Mouse (Mus musculus) hindbrain, embryonic 15.5 days (tissue): ENCODE data around the gene Ryr3. TPM values are rescaled to one million over a fixed set of nuclear protein-coding genes. Genes with fewer than 3 reads are reported as not detected.

ENCODE experiments used
- ATAC-seq: fragments of 200-750 bp; cut with Nextera tagmentation; 2 replicates; pipeline ENCODE4 v1.8.0; 2017; ENCODE audit warnings: low read depth, moderate number of reproducible peaks, moderate TSS enrichment; ENCODE audit not compliant: low FRiP score
- H3K27ac ChIP-seq: fragments of 300-500 bp; sonication (generic); replicated peaks from 2 replicates; pipeline ENCODE4 v1.5.1; 2015; ENCODE audit warnings: mild to moderate bottlenecking, inconsistent platforms
- H3K27me3 ChIP-seq: fragments of 300-500 bp; sonication (generic); 2 replicates; pipeline ENCODE4 v1.6.1; 2015; ENCODE audit warnings: control low read depth, inconsistent platforms
- H3K36me3 ChIP-seq: fragments of 300-500 bp; sonication (generic); 2 replicates; pipeline ENCODE4 v1.6.1; 2015; ENCODE audit warnings: control low read depth, inconsistent platforms
- H3K4me1 ChIP-seq: fragments of 300-500 bp; sonication (generic); replicated peaks from 2 replicates; pipeline ENCODE4 v1.6.1; 2015; ENCODE audit warnings: control low read depth, inconsistent platforms
- H3K4me2 ChIP-seq: fragments of 300-500 bp; sonication (generic); 2 replicates; pipeline ENCODE4 v1.6.1; 2015; ENCODE audit warnings: moderate library complexity, mild to moderate bottlenecking, inconsistent platforms
- H3K4me3 ChIP-seq: fragments of 300-500 bp; sonication (generic); 2 replicates; pipeline ENCODE4 v1.5.1; 2015; ENCODE audit warnings: mild to moderate bottlenecking, inconsistent platforms
- H3K9ac ChIP-seq: fragments of 300-500 bp; sonication (generic); 2 replicates; pipeline ENCODE4 v1.6.1; 2015; ENCODE audit warnings: inconsistent platforms
- H3K9me3 ChIP-seq: fragments of 300-500 bp; sonication (generic); 2 replicates; pipeline ENCODE4 v1.6.1; 2016; ENCODE audit warnings: control low read depth, inconsistent platforms
- WGBS: fragments of 180-500 bp; shearing (Covaris S2); methylation state at CpG from one replicate; pipeline ENCODE4 v1.1.7; 2015; 5-methylcytosine and 5-hydroxymethylcytosine counted together
- polyA plus RNA-seq: library from polyadenylated mRNA; unstranded; fragments of >200 nt; fragmentation: Nextera tagmentation; extraction: Ambion mirVana; gene quantifications from 2 replicates; pipeline ENCODE4 v1.2.1, GENCODE M21; 2015

Ryr3 gene
- polyA plus RNA-seq, 1 experiment from 2014 or later: 5.5 TPM

DNA sequence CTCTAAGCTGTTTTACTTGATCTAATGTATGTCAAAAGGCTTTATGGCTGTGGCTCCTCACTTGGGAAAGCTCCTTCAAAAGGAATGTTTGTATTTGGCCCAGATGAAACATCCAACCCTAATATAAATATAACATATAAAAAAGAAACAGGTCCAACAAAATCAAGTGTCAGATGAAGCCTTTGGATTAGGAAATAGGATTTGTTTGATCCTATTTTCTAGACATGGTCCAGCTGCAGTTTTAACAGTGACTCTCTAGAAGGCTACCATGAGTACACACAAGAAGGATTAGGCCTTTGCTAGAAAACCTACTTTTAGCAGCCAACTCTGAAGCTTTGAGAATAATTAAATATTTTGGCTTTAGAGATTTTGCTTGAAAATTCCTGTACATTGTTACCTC lies 38.8 kb downstream of the Ryr3 start:
- no peak for ATAC-seq
- H3K9me3 ChIP-seq: no peaks in the 10 kb centered on the region

DNA sequence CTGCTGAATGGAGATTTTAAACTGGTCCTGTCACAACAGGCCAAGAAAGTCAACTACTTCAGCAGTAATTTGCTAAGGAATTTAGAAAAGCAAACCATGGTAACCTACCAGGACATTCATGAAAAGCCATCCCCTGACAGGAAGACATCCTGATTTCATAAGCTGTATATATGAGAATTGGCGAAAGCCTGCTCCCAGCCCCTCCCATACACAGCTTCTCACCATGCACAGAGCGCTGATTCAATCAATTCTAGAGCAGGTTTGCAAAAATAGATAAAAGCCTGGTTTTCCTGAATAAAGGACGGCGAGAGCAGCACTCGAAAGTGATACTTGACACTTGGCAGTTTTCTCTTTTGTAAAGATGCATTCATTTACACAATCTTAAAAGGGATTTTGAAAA lies 40.6 kb downstream of the Ryr3 start:
- Histone ChIP-seq H3K9ac (no peak overlapping the region), H3K27ac (no peak overlapping the region), H3K4me1 (no peaks in the 10 kb centered on the region), H3K4me2 (no peak overlapping the region), H3K36me3 (no peaks in the 10 kb centered on the region), H3K9me3 (no peaks in the 10 kb centered on the region), H3K4me3 (no peak overlapping the region), H3K27me3 (no peaks in the 10 kb centered on the region)
- WGBS: 56% methylated on average over 5 of the region's 5 CpGs
- no peak for ATAC-seq

More for the DNA sequence above, 38.8 kb downstream of the Ryr3 start:
- H3K4me2 ChIP-seq: no peak overlapping the region
- no peaks in the 10 kb centered on the region for H3K36me3 ChIP-seq
- no peaks in the 10 kb centered on the region for H3K4me1 ChIP-seq
- H3K9ac ChIP-seq: no peak overlapping the region
- no peaks in the 10 kb centered on the region for H3K27me3 ChIP-seq
- no peak overlapping the region for H3K4me3 ChIP-seq
- no peak overlapping the region for H3K27ac ChIP-seq

DNA sequence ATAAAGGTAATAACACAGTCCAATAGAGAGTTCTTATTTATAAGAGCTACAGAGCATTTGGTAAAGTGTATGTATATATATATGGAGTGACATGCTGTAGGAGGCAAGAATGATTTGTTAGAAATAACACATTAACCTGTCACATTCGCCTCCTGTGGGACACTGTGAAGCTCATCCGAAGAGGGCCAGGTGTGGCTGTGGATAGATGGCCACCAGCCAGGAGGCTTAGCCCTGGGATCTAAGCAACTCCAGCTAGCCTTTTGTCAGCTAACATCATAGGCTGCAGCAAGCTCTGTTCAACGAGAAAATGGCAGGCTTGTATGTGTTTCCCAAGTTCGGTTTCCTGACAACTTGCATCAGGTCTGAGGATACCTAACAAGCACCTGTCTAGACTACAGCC lies 48.8 kb downstream of the Ryr3 start:
- no peaks in the 10 kb centered on the region for H3K4me1 ChIP-seq
- WGBS: 92% methylated on average over 4 of the region's 4 CpGs
- no peak overlapping the region for H3K4me3 ChIP-seq
- no peaks in the 10 kb centered on the region for H3K27me3 ChIP-seq
- H3K9me3 ChIP-seq: no peaks in the 10 kb centered on the region
- ATAC-seq: no peak
- H3K4me2 ChIP-seq: no peak overlapping the region
- H3K27ac ChIP-seq: no peak overlapping the region
- H3K9ac ChIP-seq: no peak overlapping the region
- H3K36me3 ChIP-seq: no peaks in the 10 kb centered on the region

DNA sequence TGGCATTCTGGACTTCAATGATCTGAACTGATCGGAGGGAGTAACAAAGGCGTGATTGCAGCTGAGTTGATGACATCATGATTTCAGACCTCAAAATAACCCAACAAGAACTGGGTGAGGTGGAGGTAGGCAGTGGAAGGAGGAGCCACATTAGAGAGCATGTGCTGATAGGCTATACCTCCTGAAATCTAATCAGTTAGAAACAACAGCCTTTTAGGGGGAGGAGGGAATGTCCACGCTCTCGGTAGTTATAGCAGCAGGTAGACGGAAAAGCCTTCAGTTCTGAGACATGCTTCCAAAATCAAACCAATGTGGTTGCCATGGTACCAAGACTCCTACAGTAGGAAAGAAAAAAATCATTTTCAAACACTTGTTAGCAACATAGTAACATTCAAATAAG lies 55.4 kb downstream of the Ryr3 start:
- no peaks in the 10 kb centered on the region for H3K4me1 ChIP-seq
- ATAC-seq: no peak
- no peaks in the 10 kb centered on the region for H3K27me3 ChIP-seq
- H3K36me3 ChIP-seq: no peaks in the 10 kb centered on the region
- no peak overlapping the region for H3K4me3 ChIP-seq
- H3K4me2 ChIP-seq: no peak overlapping the region
- no peak overlapping the region for H3K9ac ChIP-seq
- no peak overlapping the region for H3K27ac ChIP-seq
- 77% methylated on average over 5 of the region's 5 CpGs for WGBS
- no peaks in the 10 kb centered on the region for H3K9me3 ChIP-seq

DNA sequence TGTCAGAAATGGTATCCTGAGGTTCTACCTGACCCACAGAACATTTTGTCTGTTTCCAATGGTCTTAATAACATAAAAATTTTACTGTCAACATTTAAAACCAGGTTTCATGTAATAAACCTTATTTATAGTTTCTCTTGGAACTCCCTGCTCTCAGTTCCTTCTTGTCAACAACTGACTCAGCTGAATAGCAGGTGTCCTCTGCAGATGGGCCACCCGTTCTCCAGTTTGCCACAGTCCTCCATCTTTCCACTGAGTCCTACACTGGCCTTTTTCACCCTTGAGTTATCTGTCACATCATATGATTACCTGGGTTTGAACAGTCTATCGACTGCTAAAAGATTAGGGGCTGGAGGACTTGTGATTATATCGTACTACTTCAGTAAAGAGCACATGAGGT lies 79.1 kb downstream of the Ryr3 start:
- ATAC-seq: no peak
- WGBS: 91% methylated on average over 3 of the region's 3 CpGs

DNA sequence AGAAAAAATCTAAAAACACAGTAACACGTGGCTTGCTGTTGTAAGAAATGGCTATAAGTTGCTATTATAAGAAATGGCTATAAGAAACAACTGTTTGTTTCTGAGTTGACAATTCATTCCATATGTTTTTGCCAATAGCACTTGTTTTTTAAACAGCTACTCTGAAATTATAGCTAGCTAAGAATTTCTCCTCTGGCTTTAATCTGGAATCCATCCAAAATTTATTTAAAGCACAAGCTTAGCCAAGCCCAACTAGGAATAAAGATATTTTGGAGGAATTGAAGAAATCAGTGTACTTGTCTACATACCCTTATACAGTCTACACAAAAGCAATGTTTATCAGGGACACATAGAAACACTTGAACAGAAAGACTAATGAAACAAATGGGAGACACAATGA lies 93.4 kb downstream of the Ryr3 start:
- no peaks in the 10 kb centered on the region for H3K27me3 ChIP-seq
- no peak for ATAC-seq
- H3K27ac ChIP-seq: no peak overlapping the region
- H3K4me3 ChIP-seq: no peak overlapping the region
- 65% methylated on average over 1 of the region's 1 CpGs for WGBS
- no peaks in the 10 kb centered on the region for H3K36me3 ChIP-seq
- no peaks in the 10 kb centered on the region for H3K4me1 ChIP-seq
- no peak overlapping the region for H3K4me2 ChIP-seq
- H3K9ac ChIP-seq: no peak overlapping the region
- no peaks in the 10 kb centered on the region for H3K9me3 ChIP-seq

More for the DNA sequence above, 79.1 kb downstream of the Ryr3 start:
- Histone ChIP-seq H3K9ac (no peak overlapping the region), H3K27ac (no peak overlapping the region), H3K36me3 (no peaks in the 10 kb centered on the region), H3K9me3 (no peaks in the 10 kb centered on the region), H3K4me3 (no peak overlapping the region), H3K4me2 (no peak overlapping the region), H3K4me1 (no peaks in the 10 kb centered on the region), H3K27me3 (no peaks in the 10 kb centered on the region)

DNA sequence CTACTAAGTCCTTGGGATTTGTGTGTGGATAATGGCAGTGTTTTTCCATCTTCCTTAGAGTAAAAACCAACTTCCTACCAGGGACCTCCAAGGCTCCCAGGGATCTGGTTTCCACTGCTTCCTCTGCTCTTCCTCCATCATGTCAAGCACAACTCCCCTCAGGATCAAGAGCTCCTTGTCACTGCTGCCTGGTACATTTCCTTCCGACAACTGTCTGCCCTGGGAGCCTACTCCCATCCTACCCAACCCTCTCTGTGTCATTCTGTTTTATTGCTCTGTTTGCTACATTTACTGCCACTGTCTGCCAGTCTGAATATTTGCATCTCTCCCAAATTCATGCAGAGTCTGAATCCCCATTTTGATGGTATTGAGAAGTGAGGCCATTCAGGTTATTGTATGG lies 97.8 kb downstream of the Ryr3 start:
- Histone ChIP-seq H3K27ac (no peak overlapping the region), H3K36me3 (no peaks in the 10 kb centered on the region), H3K4me1 (no peaks in the 10 kb centered on the region), H3K9ac (no peak overlapping the region), H3K4me3 (no peak overlapping the region), H3K27me3 (no peaks in the 10 kb centered on the region), H3K4me2 (no peak overlapping the region), H3K9me3 (no peaks in the 10 kb centered on the region)
- WGBS: 83% methylated on average over 1 of the region's 1 CpGs
- no peak for ATAC-seq

DNA sequence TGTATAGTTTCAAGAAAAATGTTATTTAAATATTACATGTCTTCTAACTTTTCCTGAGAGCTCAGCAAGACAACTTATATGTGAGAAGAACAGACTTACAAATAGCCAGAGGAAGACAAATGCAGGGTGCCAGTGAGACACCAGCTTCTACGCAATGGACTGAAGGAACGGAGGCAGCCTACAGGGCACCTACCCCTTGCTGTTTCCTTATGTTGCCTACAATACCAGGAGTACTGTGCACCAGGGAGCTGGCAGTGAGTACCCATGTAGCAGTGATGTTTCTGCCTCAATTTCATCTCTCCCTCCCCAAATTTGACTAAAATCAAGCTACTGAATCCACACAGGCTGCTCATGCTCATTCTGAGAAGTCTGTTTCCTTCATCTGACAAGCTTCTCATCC lies 100.1 kb downstream of the Ryr3 start:
- no peak overlapping the region for H3K4me2 ChIP-seq
- no peak overlapping the region for H3K9ac ChIP-seq
- no peak overlapping the region for H3K27ac ChIP-seq
- no peaks in the 10 kb centered on the region for H3K36me3 ChIP-seq
- H3K27me3 ChIP-seq: no peaks in the 10 kb centered on the region
- WGBS: 83% methylated on average over 2 of the region's 2 CpGs
- ATAC-seq: no peak
- H3K4me3 ChIP-seq: no peak overlapping the region
- no peaks in the 10 kb centered on the region for H3K9me3 ChIP-seq
- no peaks in the 10 kb centered on the region for H3K4me1 ChIP-seq

DNA sequence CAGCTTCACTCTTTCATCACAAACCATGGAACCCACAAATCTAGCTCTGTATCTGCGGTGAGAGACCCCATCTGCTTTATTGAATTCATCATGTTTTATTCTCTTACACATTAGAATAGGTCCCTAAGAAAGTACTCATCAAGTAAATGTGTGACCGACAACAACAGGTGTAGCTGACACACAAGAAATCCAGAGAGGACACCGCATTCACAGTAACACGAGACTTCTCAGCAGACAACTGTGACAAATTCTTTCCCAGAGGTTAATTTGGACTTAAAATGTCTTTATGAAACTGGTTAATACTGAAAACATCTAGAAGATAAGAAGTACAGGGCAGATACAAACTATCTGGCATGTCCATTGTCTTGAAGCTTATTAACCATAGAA lies 101.0 kb downstream of the Ryr3 start:
- Histone ChIP-seq H3K4me3 (no peak overlapping the region), H3K4me2 (no peak overlapping the region), H3K9ac (no peak overlapping the region), H3K9me3 (no peaks in the 10 kb centered on the region), H3K4me1 (no peaks in the 10 kb centered on the region), H3K27ac (no peak overlapping the region), H3K27me3 (no peaks in the 10 kb centered on the region), H3K36me3 (no peaks in the 10 kb centered on the region)
- ATAC-seq: no peak
- 92% methylated on average over 4 of the region's 4 CpGs for WGBS

DNA sequence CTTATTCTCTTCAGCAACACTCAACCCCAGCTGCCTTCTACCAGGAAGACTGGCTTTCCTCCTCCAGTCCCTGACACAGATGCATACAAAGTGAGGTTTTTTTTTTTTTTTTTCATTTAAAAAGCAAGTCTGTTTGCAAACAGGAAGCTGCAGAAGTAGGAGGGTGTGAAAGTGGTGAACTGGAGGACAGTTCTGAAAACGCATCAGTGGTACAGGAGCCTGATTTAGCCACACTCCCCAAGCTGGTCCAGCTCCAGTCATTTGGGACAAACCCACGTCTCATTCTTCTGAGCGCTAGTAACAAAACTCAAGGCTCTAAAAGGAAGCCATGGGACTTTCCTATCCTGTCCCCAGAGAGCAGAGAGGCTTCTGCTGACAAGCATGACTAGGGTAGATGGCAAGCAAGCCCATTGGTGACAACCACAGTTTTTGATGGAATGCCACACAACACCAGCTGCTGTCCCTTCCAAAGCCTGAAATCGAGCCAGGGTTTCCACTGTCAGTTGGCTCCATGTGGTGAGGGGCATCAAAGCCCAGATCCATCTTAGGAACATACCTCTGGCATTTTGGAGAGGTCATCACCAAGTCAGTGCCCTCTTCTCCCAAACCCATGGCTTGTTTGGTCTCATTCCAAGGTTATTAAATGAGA lies 101.5 kb downstream of the Ryr3 start:
- Histone ChIP-seq H3K36me3 (no peaks in the 10 kb centered on the region), H3K4me2 (no peak overlapping the region)
- ATAC-seq: no peak

DNA sequence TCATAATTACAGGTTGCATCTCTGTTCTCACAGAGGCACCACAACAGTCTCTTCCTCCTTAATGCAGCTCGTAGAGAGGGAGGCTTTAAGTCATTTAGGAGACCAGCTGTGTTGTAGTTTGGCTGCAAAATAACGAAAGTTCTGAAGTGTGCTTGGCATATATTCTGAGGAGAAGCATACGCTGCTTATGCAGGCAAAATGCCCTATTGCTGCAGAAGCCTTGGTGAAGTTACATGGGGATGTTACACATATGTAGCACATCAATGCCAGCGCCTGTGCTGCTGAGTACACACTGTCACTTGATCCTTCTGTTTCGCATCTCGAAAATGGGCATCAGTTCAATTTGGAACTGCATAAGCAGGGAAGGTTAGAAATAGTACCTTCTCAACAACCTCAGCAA lies 112.3 kb downstream of the Ryr3 start:
- ATAC-seq: no peak
- no peaks in the 10 kb centered on the region for H3K36me3 ChIP-seq
- H3K4me3 ChIP-seq: no peak overlapping the region
- no peak overlapping the region for H3K9ac ChIP-seq
- H3K27ac ChIP-seq: no peak overlapping the region
- H3K4me1 ChIP-seq: no peaks in the 10 kb centered on the region
- H3K9me3 ChIP-seq: no peaks in the 10 kb centered on the region
- H3K27me3 ChIP-seq: no peaks in the 10 kb centered on the region
- no peak overlapping the region for H3K4me2 ChIP-seq
- WGBS: 90% methylated on average over 6 of the region's 6 CpGs

More for the DNA sequence above, 101.5 kb downstream of the Ryr3 start:
- Histone ChIP-seq H3K9ac (no peak overlapping the region), H3K27ac (no peak overlapping the region), H3K4me1 (no peaks in the 10 kb centered on the region), H3K9me3 (no peaks in the 10 kb centered on the region), H3K27me3 (no peaks in the 10 kb centered on the region), H3K4me3 (no peak overlapping the region)
- WGBS: 87% methylated on average over 4 of the region's 4 CpGs

DNA sequence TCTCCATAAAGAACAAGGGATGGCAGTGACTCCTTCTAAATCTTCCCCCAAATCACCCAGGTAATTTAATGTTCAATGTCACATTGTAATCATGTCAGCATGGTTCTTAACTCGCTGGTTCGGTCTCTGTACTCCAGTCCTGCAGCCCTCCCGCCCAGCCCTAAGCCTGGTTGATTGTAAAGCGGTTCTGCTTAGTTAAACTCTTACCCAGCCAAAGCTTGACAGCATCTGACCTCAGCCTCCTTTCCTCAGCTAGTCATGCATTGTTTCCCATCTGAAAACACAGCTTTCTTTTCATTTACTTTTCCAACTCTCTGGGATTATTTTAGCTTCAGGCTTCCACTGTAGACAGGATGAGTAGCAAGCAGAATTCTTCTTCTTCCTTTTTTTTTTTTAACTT lies 121.7 kb downstream of the Ryr3 start:
- Histone ChIP-seq H3K4me3 (no peak overlapping the region), H3K4me1 (no peaks in the 10 kb centered on the region), H3K9me3 (no peaks in the 10 kb centered on the region), H3K27me3 (no peaks in the 10 kb centered on the region), H3K4me2 (no peak overlapping the region), H3K27ac (no peak overlapping the region), H3K9ac (no peak overlapping the region), H3K36me3 (no peaks in the 10 kb centered on the region)
- 77% methylated on average over 4 of the region's 4 CpGs for WGBS
- no peak for ATAC-seq

DNA sequence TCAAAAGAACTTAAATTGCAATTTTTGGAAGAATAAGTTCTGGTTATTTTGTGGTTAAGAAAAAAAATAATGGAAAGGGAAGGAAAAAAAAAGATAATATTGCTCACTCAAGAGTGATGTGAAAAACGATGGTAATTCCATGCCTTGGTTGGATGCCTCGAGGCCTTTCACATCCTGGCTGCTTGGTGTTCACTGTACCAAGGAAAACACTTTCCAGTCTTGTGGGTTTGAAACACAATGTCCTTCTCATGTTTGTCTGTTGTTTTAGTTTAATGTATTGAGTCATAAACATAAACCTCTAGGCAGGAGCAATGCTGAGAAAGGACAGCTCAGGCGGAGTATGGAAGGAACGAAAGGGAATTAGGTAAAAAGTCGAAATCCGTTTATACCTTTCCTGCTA lies 122.8 kb downstream of the Ryr3 start:
- H3K4me1 ChIP-seq: no peaks in the 10 kb centered on the region
- 87% methylated on average over 6 of the region's 6 CpGs for WGBS

More for the DNA sequence above, 122.8 kb downstream of the Ryr3 start:
- Histone ChIP-seq H3K9me3 (no peaks in the 10 kb centered on the region), H3K27me3 (no peaks in the 10 kb centered on the region), H3K36me3 (no peaks in the 10 kb centered on the region), H3K9ac (no peak overlapping the region), H3K27ac (no peak overlapping the region), H3K4me3 (no peak overlapping the region), H3K4me2 (no peak overlapping the region)
- ATAC-seq: no peak
